Mouse (Mus musculus): ENCODE data around the gene Aqp7. TPM values are rescaled to one million over a fixed set of nuclear protein-coding genes. Genes with fewer than 3 reads are reported as not detected.

The Aqp7 gene
- polyA plus RNA-seq, 1 experiment = 5.3 TPM

DNA sequence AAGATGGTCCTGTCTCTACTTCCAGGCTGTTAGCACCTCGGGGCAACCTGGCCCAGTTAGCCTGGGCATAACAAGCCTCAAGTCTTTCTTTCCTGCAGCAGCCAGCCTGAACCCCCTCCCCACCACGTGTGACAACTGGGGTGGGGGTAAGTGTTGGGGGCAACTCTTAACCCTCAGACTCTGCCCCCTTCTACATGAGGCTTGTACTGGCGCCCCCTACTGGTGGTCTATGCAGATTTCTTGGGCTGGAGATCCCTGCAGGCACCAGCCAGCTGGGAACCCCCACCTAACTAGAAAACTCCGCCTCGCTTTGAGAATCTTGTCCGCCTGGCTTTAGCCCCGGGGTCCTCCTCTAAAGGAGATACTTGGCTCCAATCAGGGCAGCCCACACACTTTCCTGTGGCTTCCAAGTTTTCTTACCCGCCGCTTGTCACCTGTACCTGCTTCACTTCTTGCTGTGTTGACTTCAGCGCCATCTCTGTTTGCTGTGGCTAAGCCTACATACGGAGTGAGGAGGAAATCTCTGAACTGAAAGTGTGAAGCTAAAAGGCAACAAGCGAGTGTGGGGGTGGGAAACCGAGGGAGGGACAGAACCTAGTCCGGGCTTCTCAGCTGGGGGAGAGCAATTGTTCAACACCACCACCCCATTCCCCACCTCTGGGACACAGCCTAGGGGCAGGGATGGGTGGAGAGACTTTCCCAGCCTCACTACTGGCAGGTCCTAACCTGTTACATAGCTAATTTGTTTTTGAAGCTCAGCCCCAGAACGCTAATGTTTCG, 16.1 kb upstream of the Aqp7 start:
- H3K4me1 ChIP-seq (replicated peaks; ENCODE audit: control insufficient read depth, insufficient read depth, low read length) = peaks cover 5% of the 10 kb centered on the region
- no peaks in the 10 kb centered on the region for H3K36me3 ChIP-seq (ENCODE audit: control insufficient read depth, insufficient read depth, low read length)
- H3K27ac ChIP-seq (ENCODE audit: control insufficient read depth, insufficient read depth, low read length) = peak overlapping the region; percentile 29; the same call in 1 of the 2 replicates
- no peak overlapping the region for H3K4me3 ChIP-seq (ENCODE audit: control insufficient read depth, insufficient read depth, low read length)
- DNase-seq = peak; percentile 32
- peak; percentile 81; the same call in 1 of the 2 replicates for TF ChIP-seq CTCF (IDR thresholded peaks at IDR 0.05; ENCODE audit: borderline replicate concordance, control insufficient read depth, extremely low read depth, insufficient read depth, low read length, poor library complexity)
- TF ChIP-seq POLR2A (IDR thresholded peaks at IDR 0.05; ENCODE audit: control insufficient read depth, extremely low read depth, insufficient read depth, low read length, poor library complexity) = no peak
- H3K27me3 ChIP-seq (ENCODE audit: control insufficient read depth, insufficient read depth, low read length) = no peaks in the 10 kb centered on the region
- WGBS = 32% methylated on average over 16 of the region's 16 CpGs

GRCm38 (mm10) chr4:41063351-41063750, 15.4 kb upstream of the Aqp7 start:
- WGBS = 87% methylated on average over 3 of the region's 3 CpGs
- no peaks in the 10 kb centered on the region for H3K27me3 ChIP-seq (ENCODE audit: control insufficient read depth, insufficient read depth, low read length)
- peaks cover 5% of the 10 kb centered on the region for H3K4me1 ChIP-seq (replicated peaks; ENCODE audit: control insufficient read depth, insufficient read depth, low read length)
- no peak overlapping the region for H3K4me3 ChIP-seq (ENCODE audit: control insufficient read depth, insufficient read depth, low read length)
- DNase-seq = no peak
- no peaks in the 10 kb centered on the region for H3K36me3 ChIP-seq (ENCODE audit: control insufficient read depth, insufficient read depth, low read length)
- H3K27ac ChIP-seq (ENCODE audit: control insufficient read depth, insufficient read depth, low read length) = no peak overlapping the region
- TF ChIP-seq POLR2A (IDR thresholded peaks at IDR 0.05; ENCODE audit: control insufficient read depth, extremely low read depth, insufficient read depth, low read length, poor library complexity) (no peak), CTCF (IDR thresholded peaks at IDR 0.05; ENCODE audit: borderline replicate concordance, control insufficient read depth, extremely low read depth, insufficient read depth, low read length, poor library complexity) (no peak)

DNA sequence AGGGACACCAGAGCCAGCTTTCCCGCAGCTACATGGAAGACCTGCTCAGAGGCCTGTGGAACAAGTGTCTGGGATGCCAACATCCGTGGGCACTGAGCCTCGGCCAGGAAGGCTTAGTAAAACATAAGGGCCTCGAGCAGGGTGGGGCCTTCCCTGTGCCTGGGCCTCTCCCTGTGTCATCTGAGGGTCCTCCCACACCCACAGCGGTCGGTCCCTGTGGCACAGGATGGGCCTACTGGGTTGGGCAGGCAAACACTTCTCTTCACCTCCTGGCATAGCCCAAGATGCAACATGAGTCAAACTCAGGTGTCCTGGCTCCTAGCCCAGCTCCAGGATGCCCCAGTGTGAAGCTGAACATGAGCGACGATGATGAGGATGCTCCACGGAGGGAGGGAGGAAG, 9.4 kb upstream of the Aqp7 start:
- no peak for DNase-seq
- Histone ChIP-seq H3K4me1 (replicated peaks; ENCODE audit: control insufficient read depth, insufficient read depth, low read length) (no peaks in the 10 kb centered on the region), H3K27me3 (ENCODE audit: control insufficient read depth, insufficient read depth, low read length) (no peaks in the 10 kb centered on the region), H3K27ac (ENCODE audit: control insufficient read depth, insufficient read depth, low read length) (no peak overlapping the region), H3K4me3 (ENCODE audit: control insufficient read depth, insufficient read depth, low read length) (no peak overlapping the region), H3K36me3 (ENCODE audit: control insufficient read depth, insufficient read depth, low read length) (no peaks in the 10 kb centered on the region)
- 87% methylated on average over 9 of the region's 9 CpGs for WGBS
- no peak for TF ChIP-seq CTCF (IDR thresholded peaks at IDR 0.05; ENCODE audit: borderline replicate concordance, control insufficient read depth, extremely low read depth, insufficient read depth, low read length, poor library complexity)
- TF ChIP-seq POLR2A (IDR thresholded peaks at IDR 0.05; ENCODE audit: control insufficient read depth, extremely low read depth, insufficient read depth, low read length, poor library complexity) = no peak

DNA sequence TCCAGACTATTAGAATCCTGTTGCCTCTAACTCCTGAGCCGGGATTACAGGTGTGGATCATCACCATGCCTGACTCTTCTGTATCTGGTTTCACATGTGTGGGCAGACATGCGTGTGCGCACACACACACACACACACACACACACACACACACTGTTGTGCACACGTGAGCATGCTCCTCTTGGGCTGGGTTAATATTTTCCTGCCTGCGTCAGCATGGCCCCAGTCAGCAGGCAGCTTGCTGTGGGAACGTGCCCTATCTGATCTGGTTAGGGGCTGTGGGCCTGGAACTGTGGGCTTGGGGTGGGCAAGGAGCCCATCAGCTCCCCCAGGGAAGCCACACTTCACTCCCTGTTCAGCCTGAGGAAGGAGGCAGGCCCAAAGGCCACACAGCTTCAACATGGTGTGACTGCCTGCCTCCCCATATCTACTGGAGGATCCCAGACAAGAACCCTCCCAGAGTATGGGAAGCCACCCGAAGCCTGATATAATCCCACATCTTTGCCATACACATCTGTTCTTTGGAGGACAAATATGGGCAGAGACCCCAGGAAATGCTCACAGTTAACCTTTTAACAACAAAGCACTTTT, 8.9 kb upstream of the Aqp7 start:
- TF ChIP-seq CTCF (IDR thresholded peaks at IDR 0.05; ENCODE audit: borderline replicate concordance, control insufficient read depth, extremely low read depth, insufficient read depth, low read length, poor library complexity) (no peak), POLR2A (IDR thresholded peaks at IDR 0.05; ENCODE audit: control insufficient read depth, extremely low read depth, insufficient read depth, low read length, poor library complexity) (no peak)
- no peak for DNase-seq
- Histone ChIP-seq H3K36me3 (ENCODE audit: control insufficient read depth, insufficient read depth, low read length) (no peaks in the 10 kb centered on the region), H3K4me1 (replicated peaks; ENCODE audit: control insufficient read depth, insufficient read depth, low read length) (no peaks in the 10 kb centered on the region), H3K27me3 (ENCODE audit: control insufficient read depth, insufficient read depth, low read length) (no peaks in the 10 kb centered on the region), H3K27ac (ENCODE audit: control insufficient read depth, insufficient read depth, low read length) (no peak overlapping the region), H3K4me3 (ENCODE audit: control insufficient read depth, insufficient read depth, low read length) (no peak overlapping the region)
- 94% methylated on average over 7 of the region's 7 CpGs for WGBS

- no peaks in the 10 kb centered on the region for H3K27me3 ChIP-seq (ENCODE audit: control insufficient read depth, insufficient read depth, low read length)
- DNase-seq = no peak
- TF ChIP-seq CTCF (IDR thresholded peaks at IDR 0.05; ENCODE audit: borderline replicate concordance, control insufficient read depth, extremely low read depth, insufficient read depth, low read length, poor library complexity) (no peak), POLR2A (IDR thresholded peaks at IDR 0.05; ENCODE audit: control insufficient read depth, extremely low read depth, insufficient read depth, low read length, poor library complexity) (no peak)
- no peak overlapping the region for H3K4me3 ChIP-seq (ENCODE audit: control insufficient read depth, insufficient read depth, low read length)
- no peak overlapping the region for H3K27ac ChIP-seq (ENCODE audit: control insufficient read depth, insufficient read depth, low read length)
- WGBS = 85% methylated on average over 1 of the region's 1 CpGs
- no peaks in the 10 kb centered on the region for H3K36me3 ChIP-seq (ENCODE audit: control insufficient read depth, insufficient read depth, low read length)
- no peaks in the 10 kb centered on the region for H3K4me1 ChIP-seq (replicated peaks; ENCODE audit: control insufficient read depth, insufficient read depth, low read length)
Measured at GRCm38 (mm10) chr4:41056253-41056652, 8.3 kb upstream of the Aqp7 start.

GRCm38 (mm10) chr4:41055111-41055510, 7.2 kb upstream of the Aqp7 start:
- no peak overlapping the region for H3K4me3 ChIP-seq (ENCODE audit: control insufficient read depth, insufficient read depth, low read length)
- no peak overlapping the region for H3K27ac ChIP-seq (ENCODE audit: control insufficient read depth, insufficient read depth, low read length)
- H3K4me1 ChIP-seq (replicated peaks; ENCODE audit: control insufficient read depth, insufficient read depth, low read length) = no peaks in the 10 kb centered on the region
- H3K27me3 ChIP-seq (ENCODE audit: control insufficient read depth, insufficient read depth, low read length) = no peaks in the 10 kb centered on the region
- no peaks in the 10 kb centered on the region for H3K36me3 ChIP-seq (ENCODE audit: control insufficient read depth, insufficient read depth, low read length)
- no peak for TF ChIP-seq POLR2A (IDR thresholded peaks at IDR 0.05; ENCODE audit: control insufficient read depth, extremely low read depth, insufficient read depth, low read length, poor library complexity)
- no peak for TF ChIP-seq CTCF (IDR thresholded peaks at IDR 0.05; ENCODE audit: borderline replicate concordance, control insufficient read depth, extremely low read depth, insufficient read depth, low read length, poor library complexity)
- DNase-seq = no peak
- WGBS = 87% methylated on average over 13 of the region's 13 CpGs

Data from thymus, adult 2 months (tissue).